Mouse (Mus musculus): ENCODE measurements at regions not wholly inside any gene's neighbourhood (a gene's known extent, or its start where the extent isn't known, plus 50 kb on each side); places are given as distances from the start of the nearest gene placed in this dataset.

DNA sequence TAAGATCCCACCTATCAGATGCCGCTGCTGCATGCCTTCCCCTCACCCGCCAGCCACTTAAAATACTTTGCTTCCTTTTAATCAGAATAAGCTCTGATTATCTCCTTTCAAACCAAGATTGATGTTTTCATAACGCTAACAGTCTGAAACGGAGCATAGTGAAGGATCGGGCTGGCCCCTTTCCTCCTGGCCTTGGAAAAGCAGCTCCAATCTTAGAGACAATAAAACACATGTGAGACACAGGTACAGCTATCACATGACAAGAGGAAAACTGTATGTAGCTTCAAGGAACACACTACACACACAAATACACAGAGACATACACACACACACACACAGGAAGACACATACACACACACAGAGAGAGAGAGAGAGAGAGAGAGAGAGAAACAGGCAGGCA, 165.3 kb upstream of the Rnf32 start:
- Histone ChIP-seq H3K36me3 (no peaks in the 10 kb centered on the region), H3K4me3 (no peak overlapping the region), H3K9ac (no peak overlapping the region), H3K4me1 (replicated peaks) (no peaks in the 10 kb centered on the region), H3K27me3 (no peaks in the 10 kb centered on the region), H3K9me3 (no peaks in the 10 kb centered on the region), H3K27ac (replicated peaks) (no peak overlapping the region), H3K4me2 (no peak overlapping the region)
- ATAC-seq (ENCODE audit: low FRiP score, low read depth): no peak
- WGBS: 65% methylated on average over 5 of the region's 5 CpGs

DNA sequence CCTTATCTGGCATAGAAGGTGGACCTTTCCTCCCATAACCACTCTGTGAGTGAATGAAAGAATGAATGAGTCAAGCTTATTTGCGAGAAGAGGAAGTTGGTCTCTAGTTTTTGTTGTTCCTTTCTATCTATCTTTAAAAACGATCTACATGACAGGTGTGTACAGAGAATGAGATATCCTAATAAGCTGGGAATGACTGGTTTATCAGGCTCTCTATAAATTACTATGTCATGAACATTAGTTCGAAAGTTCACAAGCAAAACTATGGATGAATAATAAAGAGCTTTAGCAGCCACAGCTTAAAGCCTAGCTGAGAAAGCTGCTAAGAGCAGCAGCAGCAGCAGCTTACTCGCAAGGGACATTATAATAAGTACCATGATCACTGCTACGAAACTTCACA, 165.8 kb upstream of the Rnf32 start:
- H3K4me3 ChIP-seq: no peak overlapping the region
- no peaks in the 10 kb centered on the region for H3K27me3 ChIP-seq
- H3K9me3 ChIP-seq: no peaks in the 10 kb centered on the region
- no peaks in the 10 kb centered on the region for H3K4me1 ChIP-seq (replicated peaks)
- WGBS: 84% methylated on average over 5 of the region's 5 CpGs
- H3K4me2 ChIP-seq: no peak overlapping the region
- no peaks in the 10 kb centered on the region for H3K36me3 ChIP-seq
- ATAC-seq (ENCODE audit: low FRiP score, low read depth): no peak
- no peak overlapping the region for H3K27ac ChIP-seq (replicated peaks)
- H3K9ac ChIP-seq: no peak overlapping the region

DNA sequence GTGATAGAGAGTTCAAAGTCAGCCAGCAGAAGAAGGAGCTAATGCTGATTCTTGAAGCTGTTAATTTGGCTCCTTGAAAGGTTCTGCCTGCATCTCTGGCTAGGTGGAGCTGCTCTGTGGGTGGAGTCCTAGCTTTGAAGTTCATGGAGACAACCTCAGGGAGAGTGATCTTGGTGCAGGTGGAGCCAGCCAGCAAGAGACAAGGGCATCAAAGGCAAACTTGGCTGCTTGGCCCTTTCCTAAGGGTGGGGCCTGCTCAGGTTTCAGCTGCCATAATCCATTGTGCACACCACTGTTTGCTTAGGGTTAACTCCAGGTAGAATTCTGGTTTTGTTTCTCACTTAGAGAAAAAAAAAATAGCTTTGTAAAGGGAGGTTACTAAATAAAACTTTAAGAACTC, 170.7 kb upstream of the Rnf32 start:
- no peaks in the 10 kb centered on the region for H3K4me1 ChIP-seq (replicated peaks)
- no peak overlapping the region for H3K27ac ChIP-seq (replicated peaks)
- no peak for ATAC-seq (ENCODE audit: low FRiP score, low read depth)
- no peaks in the 10 kb centered on the region for H3K9me3 ChIP-seq
- no peak overlapping the region for H3K4me3 ChIP-seq
- no peaks in the 10 kb centered on the region for H3K27me3 ChIP-seq
- no peaks in the 10 kb centered on the region for H3K36me3 ChIP-seq
- H3K9ac ChIP-seq: no peak overlapping the region
- no peak overlapping the region for H3K4me2 ChIP-seq

DNA sequence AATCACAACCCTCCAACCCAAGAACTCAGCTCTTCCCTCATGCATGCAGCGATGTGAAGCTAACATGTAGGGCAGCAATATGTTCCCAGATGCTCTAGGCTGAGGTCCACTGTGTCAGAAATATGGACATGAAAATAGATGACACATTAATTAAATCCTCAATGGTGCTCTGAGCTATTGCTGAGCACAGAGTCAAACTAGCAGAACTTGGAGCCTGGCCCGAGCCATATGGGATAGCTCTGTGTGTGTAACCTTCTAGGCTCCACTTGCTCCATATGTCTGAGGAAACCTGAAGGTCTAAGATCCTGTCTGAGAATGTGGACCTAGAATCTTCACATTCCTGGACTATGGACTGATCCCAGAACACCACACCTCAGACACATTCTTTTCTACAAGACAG, 203.0 kb upstream of the Rnf32 start:
- no peaks in the 10 kb centered on the region for H3K4me1 ChIP-seq (replicated peaks)
- H3K36me3 ChIP-seq: no peaks in the 10 kb centered on the region
- 91% methylated on average over 2 of the region's 2 CpGs for WGBS
- H3K4me2 ChIP-seq: no peak overlapping the region
- ATAC-seq (ENCODE audit: low FRiP score, low read depth): no peak
- no peak overlapping the region for H3K27ac ChIP-seq (replicated peaks)
- no peak overlapping the region for H3K4me3 ChIP-seq
- H3K27me3 ChIP-seq: no peaks in the 10 kb centered on the region
- H3K9me3 ChIP-seq: no peaks in the 10 kb centered on the region
- H3K9ac ChIP-seq: no peak overlapping the region

DNA sequence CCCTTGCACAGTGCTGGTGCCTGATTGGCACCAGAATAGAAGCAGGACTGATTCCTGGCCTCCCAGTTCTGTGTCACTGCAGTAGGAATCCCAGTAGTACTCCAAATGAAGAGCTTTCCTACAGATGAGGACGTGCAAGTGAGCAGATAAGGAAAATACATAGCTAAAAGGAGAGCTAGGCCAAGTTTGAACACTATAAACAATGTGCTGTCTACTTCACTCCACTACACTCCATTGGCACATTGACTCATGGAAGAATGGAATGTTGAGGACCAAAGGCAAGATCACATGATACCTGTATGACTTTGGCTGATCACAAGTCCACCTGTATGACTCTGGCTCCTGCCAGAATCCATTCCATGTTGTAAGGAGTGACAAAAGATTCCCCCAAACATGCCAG, 215.9 kb upstream of the Rnf32 start:
- no peak overlapping the region for H3K4me3 ChIP-seq
- WGBS: 75% methylated on average over 1 of the region's 1 CpGs
- H3K4me2 ChIP-seq: no peak overlapping the region
- H3K36me3 ChIP-seq: no peaks in the 10 kb centered on the region
- no peaks in the 10 kb centered on the region for H3K27me3 ChIP-seq
- H3K4me1 ChIP-seq (replicated peaks): no peaks in the 10 kb centered on the region
- no peak overlapping the region for H3K9ac ChIP-seq
- H3K27ac ChIP-seq (replicated peaks): no peak overlapping the region
- ATAC-seq (ENCODE audit: low FRiP score, low read depth): no peak
- no peaks in the 10 kb centered on the region for H3K9me3 ChIP-seq

DNA sequence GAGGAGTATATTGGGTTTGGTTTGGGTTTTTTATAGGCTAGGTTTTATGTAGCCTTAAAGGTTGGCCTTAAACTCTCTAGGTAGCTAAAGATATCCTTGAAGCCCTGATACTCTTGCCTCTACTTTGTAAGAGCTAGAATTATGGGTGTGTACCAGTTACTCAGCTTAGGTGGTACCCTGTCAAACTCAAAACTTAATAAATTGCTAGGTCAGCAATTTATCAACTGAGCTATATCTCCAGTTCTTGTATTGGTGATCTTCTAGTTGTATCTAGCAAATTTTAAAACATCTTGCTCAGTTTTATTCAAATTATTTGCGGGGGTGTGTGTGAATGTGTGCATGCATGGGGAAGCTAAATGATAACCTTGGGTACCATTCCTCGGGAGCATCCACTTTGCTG, 225.4 kb upstream of the Rnf32 start:
- H3K4me2 ChIP-seq: no peak overlapping the region
- H3K27ac ChIP-seq (replicated peaks): no peak overlapping the region
- no peak overlapping the region for H3K9ac ChIP-seq
- WGBS: 92% methylated on average over 2 of the region's 2 CpGs
- ATAC-seq (ENCODE audit: low FRiP score, low read depth): no peak
- H3K4me1 ChIP-seq (replicated peaks): no peaks in the 10 kb centered on the region
- H3K4me3 ChIP-seq: no peak overlapping the region
- no peaks in the 10 kb centered on the region for H3K9me3 ChIP-seq
- H3K27me3 ChIP-seq: no peaks in the 10 kb centered on the region
- no peaks in the 10 kb centered on the region for H3K36me3 ChIP-seq

DNA sequence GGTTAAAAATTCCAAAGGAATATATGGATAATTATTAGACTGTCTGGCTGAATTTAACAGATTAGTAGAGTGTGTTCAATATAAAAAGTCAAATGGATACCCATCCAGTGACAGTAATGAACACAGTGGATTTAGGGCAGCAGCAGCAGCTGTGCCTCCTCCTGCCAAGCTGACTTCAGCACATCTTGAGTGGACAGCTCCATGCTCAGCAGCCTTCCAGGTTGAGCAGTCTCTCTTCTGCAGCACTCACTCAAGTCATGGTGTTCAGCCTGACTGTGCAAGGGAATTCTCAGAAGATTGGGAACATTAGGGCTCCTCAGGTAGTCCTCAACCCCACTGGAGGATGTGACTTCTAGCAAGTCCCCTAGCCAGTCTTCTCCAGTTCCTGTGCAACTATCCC, 240.8 kb upstream of the Rnf32 start:
- H3K9me3 ChIP-seq: no peaks in the 10 kb centered on the region
- no peak for ATAC-seq (ENCODE audit: low FRiP score, low read depth)
- no peaks in the 10 kb centered on the region for H3K27me3 ChIP-seq
- H3K4me2 ChIP-seq: no peak overlapping the region
- H3K36me3 ChIP-seq: no peaks in the 10 kb centered on the region
- H3K9ac ChIP-seq: no peak overlapping the region
- no peak overlapping the region for H3K4me3 ChIP-seq
- H3K27ac ChIP-seq (replicated peaks): no peak overlapping the region
- H3K4me1 ChIP-seq (replicated peaks): no peaks in the 10 kb centered on the region

DNA sequence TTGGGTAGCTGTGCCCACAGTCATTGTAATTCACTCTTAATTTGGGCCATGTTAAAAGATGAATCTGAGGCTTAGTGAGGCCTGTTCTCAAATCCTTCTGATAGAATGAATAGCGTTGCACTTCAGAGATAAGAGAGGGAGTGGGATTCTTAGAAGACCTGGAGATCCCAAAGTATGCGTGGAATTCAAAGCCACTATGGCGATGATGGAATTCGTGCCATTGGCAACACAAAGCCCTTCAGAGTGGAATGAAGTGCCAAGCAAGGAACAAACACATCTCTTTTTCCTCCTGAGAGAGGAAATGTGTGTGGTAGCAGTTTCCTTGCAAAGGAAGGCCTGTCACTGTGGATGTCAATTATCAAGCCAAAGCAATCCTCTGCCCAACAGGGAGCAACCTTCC, 248.3 kb upstream of the Rnf32 start:
- no peak overlapping the region for H3K27ac ChIP-seq (replicated peaks)
- no peak overlapping the region for H3K4me3 ChIP-seq
- H3K4me2 ChIP-seq: no peak overlapping the region
- no peaks in the 10 kb centered on the region for H3K4me1 ChIP-seq (replicated peaks)
- H3K9ac ChIP-seq: no peak overlapping the region
- H3K27me3 ChIP-seq: no peaks in the 10 kb centered on the region
- H3K9me3 ChIP-seq: no peaks in the 10 kb centered on the region
- WGBS: 67% methylated on average over 4 of the region's 4 CpGs
- no peak for ATAC-seq (ENCODE audit: low FRiP score, low read depth)
- no peaks in the 10 kb centered on the region for H3K36me3 ChIP-seq

DNA sequence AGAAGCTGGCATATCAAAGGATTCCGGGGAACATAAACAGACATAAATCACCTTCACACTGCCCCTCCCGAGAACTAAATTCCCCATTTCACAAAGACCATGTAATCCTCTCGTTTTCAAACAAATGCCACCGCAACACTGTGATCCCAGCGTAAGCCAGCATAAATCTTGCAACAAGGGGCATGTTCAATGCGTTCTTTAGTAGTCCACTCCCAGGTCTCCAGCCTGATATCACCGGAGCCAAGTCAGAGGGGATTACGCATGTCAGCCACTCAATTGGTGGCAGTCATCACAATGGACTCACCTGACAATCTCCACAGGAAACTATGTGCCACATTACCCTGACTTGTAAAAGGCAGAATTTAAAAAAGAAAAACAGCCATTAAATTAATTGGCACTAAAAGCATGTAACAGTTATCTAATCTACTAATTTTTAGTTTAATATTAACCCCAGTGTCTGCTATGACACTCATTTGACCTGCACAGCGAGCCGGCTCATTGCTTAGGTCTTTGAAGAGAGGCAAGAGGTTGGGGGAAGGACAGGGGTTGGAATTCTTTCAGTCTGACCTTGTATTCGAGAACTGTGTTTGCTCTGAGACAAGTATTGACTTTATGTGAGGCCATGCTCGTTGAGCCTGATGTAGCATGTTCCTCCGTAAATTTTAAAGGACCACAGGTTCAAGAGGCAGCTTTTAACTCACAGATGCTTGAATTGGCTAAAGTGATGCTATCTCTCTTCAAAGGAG, 252.0 kb upstream of the Rnf32 start:
- H3K4me2 ChIP-seq: no peak overlapping the region
- H3K36me3 ChIP-seq: no peaks in the 10 kb centered on the region
- H3K9ac ChIP-seq: no peak overlapping the region
- WGBS: 71% methylated on average over 13 of the region's 13 CpGs
- H3K9me3 ChIP-seq: no peaks in the 10 kb centered on the region
- no peaks in the 10 kb centered on the region for H3K27me3 ChIP-seq
- no peaks in the 10 kb centered on the region for H3K4me1 ChIP-seq (replicated peaks)
- ATAC-seq (ENCODE audit: low FRiP score, low read depth): no peak
- H3K27ac ChIP-seq (replicated peaks): no peak overlapping the region
- H3K4me3 ChIP-seq: no peak overlapping the region

DNA sequence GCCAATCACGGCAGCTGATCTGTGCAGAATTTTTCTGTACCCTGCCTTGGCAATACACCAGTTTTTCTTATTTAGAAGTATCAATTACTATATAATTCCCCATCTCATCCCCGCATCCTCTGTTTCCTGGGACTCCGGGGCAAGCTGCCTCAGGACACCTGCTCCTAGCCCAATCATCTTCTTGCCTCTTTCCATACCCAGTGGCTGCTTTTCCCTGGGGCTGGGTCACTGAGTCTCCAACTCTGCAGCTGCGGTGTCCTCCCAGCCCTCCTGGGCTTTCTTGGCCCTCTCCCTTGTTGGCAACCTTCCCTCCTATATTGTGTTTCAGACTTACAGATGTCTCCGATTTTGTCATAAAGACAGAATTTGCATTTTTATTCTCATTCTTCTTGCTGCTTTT, 254.8 kb upstream of the Rnf32 start:
- Histone ChIP-seq H3K4me1 (replicated peaks) (no peaks in the 10 kb centered on the region), H3K36me3 (no peaks in the 10 kb centered on the region), H3K27ac (replicated peaks) (no peak overlapping the region), H3K4me3 (no peak overlapping the region), H3K27me3 (no peaks in the 10 kb centered on the region), H3K4me2 (no peak overlapping the region), H3K9ac (no peak overlapping the region), H3K9me3 (no peaks in the 10 kb centered on the region)
- WGBS: 56% methylated on average over 5 of the region's 5 CpGs
- no peak for ATAC-seq (ENCODE audit: low FRiP score, low read depth)

DNA sequence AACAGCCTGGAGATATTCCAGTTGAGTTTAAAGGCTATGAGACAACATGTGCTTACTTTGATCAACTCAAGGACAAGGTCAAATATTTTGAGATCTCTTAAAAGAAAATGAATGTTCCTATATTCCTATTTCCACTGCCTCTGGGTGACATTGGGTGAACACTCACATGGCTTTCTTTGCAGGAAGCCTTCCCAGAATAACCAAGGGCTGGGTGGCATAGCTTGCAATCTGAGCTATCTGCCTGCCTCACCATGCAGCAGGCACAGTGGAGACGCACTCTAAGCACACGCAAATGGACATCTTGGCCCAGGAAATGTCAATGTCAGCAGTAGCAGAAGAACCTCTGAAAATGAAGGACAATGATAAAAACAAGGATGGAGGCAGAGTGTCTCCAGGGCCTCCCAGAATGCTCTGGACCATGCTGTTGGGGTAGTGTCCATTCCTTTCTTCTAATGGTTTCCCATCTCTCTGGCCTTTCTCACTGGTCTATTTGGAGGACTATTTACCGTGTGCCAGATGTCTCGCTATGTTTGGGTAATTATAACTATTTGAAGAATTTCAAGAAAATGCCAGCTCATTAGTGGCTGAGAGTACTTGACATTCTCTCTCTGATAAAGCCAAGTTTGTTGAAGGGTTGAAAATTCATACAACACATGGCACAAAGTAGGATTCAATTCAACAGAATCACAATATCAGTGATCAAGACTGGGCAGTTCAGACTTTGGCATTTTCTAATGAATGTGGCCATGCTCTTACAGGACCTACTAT, 276.3 kb upstream of the Rnf32 start:
- Histone ChIP-seq H3K4me1 (replicated peaks) (no peaks in the 10 kb centered on the region), H3K27ac (replicated peaks) (no peak overlapping the region), H3K27me3 (no peaks in the 10 kb centered on the region), H3K36me3 (no peaks in the 10 kb centered on the region), H3K4me3 (no peak overlapping the region), H3K4me2 (no peak overlapping the region), H3K9ac (no peak overlapping the region), H3K9me3 (no peaks in the 10 kb centered on the region)
- 92% methylated on average over 4 of the region's 4 CpGs for WGBS
- ATAC-seq (ENCODE audit: low FRiP score, low read depth): no peak

DNA sequence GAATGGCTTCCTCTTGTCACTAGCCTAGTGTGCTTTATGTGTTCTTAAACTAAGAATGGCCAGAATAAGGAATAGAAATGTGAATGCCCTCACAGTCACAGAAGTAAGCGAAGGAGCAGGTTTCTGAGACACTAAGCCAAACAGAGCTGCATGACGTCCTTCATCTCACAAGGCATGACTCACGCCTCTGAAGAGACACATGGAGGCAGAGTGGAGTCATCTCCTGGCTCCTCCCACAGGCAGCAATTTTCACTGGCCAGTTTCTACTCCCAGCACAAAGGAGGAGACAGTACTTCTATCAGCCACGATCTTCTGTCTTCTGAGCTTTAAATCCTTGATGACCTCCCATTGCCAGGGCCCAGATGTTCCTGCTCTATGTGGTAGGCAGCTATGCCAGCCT, 291.3 kb upstream of the Rnf32 start:
- 56% methylated on average over 4 of the region's 4 CpGs for WGBS
- no peak overlapping the region for H3K4me3 ChIP-seq
- ATAC-seq (ENCODE audit: low FRiP score, low read depth): no peak
- no peak overlapping the region for H3K4me2 ChIP-seq
- no peaks in the 10 kb centered on the region for H3K4me1 ChIP-seq (replicated peaks)
- no peaks in the 10 kb centered on the region for H3K9me3 ChIP-seq
- no peaks in the 10 kb centered on the region for H3K27me3 ChIP-seq
- no peaks in the 10 kb centered on the region for H3K36me3 ChIP-seq
- no peak overlapping the region for H3K27ac ChIP-seq (replicated peaks)
- H3K9ac ChIP-seq: no peak overlapping the region
